Mouse (Mus musculus) small intestine, adult 2 months (tissue): ENCODE results near the gene Zfr. TPM values are rescaled to one million over a fixed set of nuclear protein-coding genes. Genes with fewer than 3 reads are reported as not detected.

ENCODE experiments used
- H3K27ac ChIP-seq: fragments of 200-500 bp; 2 replicates; pipeline ENCODE4 v1.5.1; 2012; ENCODE audit warnings: low read depth, low read length, control low read depth, inconsistent platforms; ENCODE audit not compliant: insufficient read depth
- H3K27me3 ChIP-seq: fragments of 200-500 bp; 2 replicates; pipeline ENCODE4 v1.6.1; 2012; ENCODE audit warnings: mild to moderate bottlenecking, moderate library complexity, low read length, inconsistent platforms; ENCODE audit not compliant: control insufficient read depth, insufficient read depth
- H3K36me3 ChIP-seq: fragments of 200-500 bp; 2 replicates; pipeline ENCODE4 v1.6.1; 2012; ENCODE audit warnings: mild to moderate bottlenecking, low read length, control low read depth, inconsistent platforms; ENCODE audit not compliant: control insufficient read depth, insufficient read depth
- H3K4me1 ChIP-seq: fragments of 200-500 bp; 2 replicates; pipeline ENCODE4 v1.6.1; 2012; ENCODE audit warnings: low read length, inconsistent platforms, mixed read lengths; ENCODE audit not compliant: control insufficient read depth, insufficient read depth, insufficient read length
- H3K4me3 ChIP-seq: fragments of 200-500 bp; 2 replicates; pipeline ENCODE4 v1.5.1; 2012; ENCODE audit warnings: low read depth, mild to moderate bottlenecking, control low read depth, inconsistent platforms, low read length, moderate library complexity
- CTCF ChIP-seq: fragments of 200-500 bp; IDR thresholded peaks from 2 replicates; pipeline ENCODE4 v1.5.1; 2012; ENCODE audit warnings: low read depth, mild to moderate bottlenecking, control low read depth, inconsistent platforms, low read length, moderate library complexity, mixed read lengths; ENCODE audit not compliant: insufficient replicate concordance, insufficient read length; ENCODE audit errors: extremely low read depth
- POLR2A ChIP-seq: fragments of 200-500 bp; IDR thresholded peaks from 2 replicates; pipeline ENCODE4 v1.6.1; 2012; ENCODE audit warnings: low read depth, mild to moderate bottlenecking, control low read depth, inconsistent platforms, low read length, moderate library complexity
- WGBS: fragments of 180-500 bp; shearing (Covaris S2); methylation state at CpG from one replicate; pipeline ENCODE4 v1.1.7; 2018; 5-methylcytosine and 5-hydroxymethylcytosine counted together
- polyA plus RNA-seq: library from polyadenylated mRNA; depleted of rRNA; stranded (reverse); fragments of >200 nt; gene quantifications from 2 replicates; pipeline ENCODE4 v1.2.3, GENCODE M21; 2012

The Zfr gene
- polyA plus RNA-seq, 1 experiment, result 145 TPM

DNA sequence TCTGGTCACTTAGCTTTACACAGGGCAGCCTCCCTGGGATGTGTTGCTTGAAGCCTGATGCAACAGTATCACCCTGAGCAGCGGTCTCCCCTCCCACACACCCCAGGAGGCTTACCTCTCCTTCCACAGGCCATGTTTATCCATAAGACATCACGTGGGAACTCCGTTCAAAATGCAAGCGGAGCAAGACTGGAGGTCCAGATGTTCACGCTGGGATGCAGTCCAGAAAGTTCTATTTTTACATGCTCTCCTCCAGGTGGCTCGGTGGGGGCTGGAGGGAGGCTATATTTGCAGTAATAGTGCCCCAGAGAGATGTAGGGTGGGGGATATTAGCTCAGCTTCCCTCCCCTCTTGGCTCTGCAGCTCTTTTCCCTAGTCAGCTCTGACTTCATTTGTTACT lies 33.5 kb upstream of the Zfr start:
- no peak for TF ChIP-seq CTCF
- no peak for TF ChIP-seq POLR2A
- WGBS, result 68% methylated on average over 6 of the region's 6 CpGs

DNA sequence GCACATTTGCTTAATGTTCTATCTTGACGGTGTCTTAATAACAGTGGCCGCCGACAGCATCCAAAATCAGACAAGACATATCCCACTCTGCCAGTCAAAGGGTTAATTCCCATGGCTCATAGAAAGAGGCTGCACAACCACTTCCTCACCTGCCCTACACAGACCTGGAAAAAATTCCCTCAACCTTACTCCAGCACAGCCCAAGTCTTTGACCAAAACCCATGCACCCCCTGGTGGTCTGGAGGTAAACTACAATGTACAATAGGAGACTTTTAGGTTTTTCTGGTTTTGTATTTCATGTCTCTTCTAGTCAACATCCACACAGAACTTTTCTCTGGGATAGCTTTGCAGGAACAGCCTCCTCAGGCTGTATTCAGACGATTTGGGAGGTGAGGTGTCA lies 32.8 kb upstream of the Zfr start:
- H3K27ac ChIP-seq, result no peak overlapping the region
- no peak for TF ChIP-seq POLR2A
- peak; percentile 63; the same call in 1 of the 2 replicates for TF ChIP-seq CTCF

More for the DNA sequence above, 33.5 kb upstream of the Zfr start:
- Histone ChIP-seq H3K36me3 (no peaks in the 10 kb centered on the region), H3K27me3 (no peaks in the 10 kb centered on the region), H3K4me3 (no peak overlapping the region), H3K27ac (no peak overlapping the region), H3K4me1 (no peaks in the 10 kb centered on the region)

DNA sequence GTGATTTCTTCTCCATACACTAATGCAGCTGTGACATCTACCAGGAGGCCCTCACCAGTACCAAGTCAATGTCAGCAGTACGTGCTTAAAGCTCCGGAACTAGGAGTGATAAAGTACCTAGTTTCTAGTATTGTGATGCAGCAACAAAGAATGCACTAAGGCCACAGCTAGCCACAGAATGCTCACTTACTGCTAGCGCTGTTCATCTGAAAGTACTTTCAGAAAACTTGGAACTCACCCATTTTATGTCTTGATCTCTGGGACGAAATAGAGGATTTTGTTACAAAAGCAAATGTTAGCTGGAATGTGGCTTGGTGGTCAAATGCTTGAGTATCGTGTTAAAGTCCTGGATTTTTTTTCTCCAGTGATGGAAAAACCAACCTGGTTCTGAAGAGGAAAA lies 30.0 kb upstream of the Zfr start:
- TF ChIP-seq POLR2A, result no peak
- no peak for TF ChIP-seq CTCF
- H3K36me3 ChIP-seq, result no peaks in the 10 kb centered on the region
- no peak overlapping the region for H3K27ac ChIP-seq
- no peak overlapping the region for H3K4me3 ChIP-seq
- WGBS, result 79% methylated on average over 5 of the region's 5 CpGs
- H3K4me1 ChIP-seq, result no peaks in the 10 kb centered on the region
- no peaks in the 10 kb centered on the region for H3K27me3 ChIP-seq

More for the DNA sequence above, 32.8 kb upstream of the Zfr start:
- Histone ChIP-seq H3K36me3 (no peaks in the 10 kb centered on the region), H3K4me3 (no peak overlapping the region), H3K27me3 (no peaks in the 10 kb centered on the region), H3K4me1 (no peaks in the 10 kb centered on the region)
- 68% methylated on average over 4 of the region's 4 CpGs for WGBS

DNA sequence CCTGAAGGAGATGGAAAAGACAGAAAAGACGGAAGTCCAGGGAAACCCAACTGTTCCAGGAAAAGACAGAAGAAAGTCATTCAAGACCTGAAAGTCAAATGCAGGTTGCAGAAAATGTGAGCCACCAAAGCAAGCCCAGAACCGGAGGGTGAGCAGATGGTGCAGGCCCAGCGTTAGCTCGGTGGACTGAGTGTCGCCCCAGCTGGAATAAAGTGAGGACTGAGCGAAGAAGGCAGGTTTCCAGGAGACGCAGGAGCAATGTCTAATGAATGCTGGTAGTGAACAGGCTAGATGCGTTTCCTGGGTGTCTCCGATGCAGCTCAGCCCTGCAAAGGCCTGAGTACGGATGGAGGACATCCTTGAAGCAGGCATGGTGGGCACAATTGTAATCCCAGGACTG lies 29.5 kb upstream of the Zfr start:
- no peaks in the 10 kb centered on the region for H3K36me3 ChIP-seq
- H3K4me3 ChIP-seq, result no peak overlapping the region
- WGBS, result 88% methylated on average over 10 of the region's 10 CpGs
- no peak overlapping the region for H3K27ac ChIP-seq
- no peak for TF ChIP-seq POLR2A
- no peak for TF ChIP-seq CTCF
- no peaks in the 10 kb centered on the region for H3K27me3 ChIP-seq
- H3K4me1 ChIP-seq, result no peaks in the 10 kb centered on the region

DNA sequence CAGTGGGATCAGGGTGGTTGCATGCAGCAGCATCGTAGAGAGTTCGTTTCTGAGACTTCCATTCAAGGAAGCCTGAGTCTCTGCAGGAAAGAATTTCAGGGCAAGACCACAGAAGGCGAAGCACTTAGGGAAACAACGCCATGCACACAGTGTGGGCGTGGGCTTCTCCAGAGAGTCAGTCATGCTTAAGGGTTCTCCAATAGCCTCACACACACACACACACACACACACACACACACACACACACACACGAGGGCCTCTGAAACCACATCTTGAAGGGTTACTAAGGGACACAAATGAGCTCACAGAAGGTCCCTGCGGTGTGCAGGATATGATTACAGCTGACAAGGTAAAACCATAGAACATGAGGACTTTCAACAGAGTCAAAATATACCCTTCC lies 27.5 kb upstream of the Zfr start:
- TF ChIP-seq POLR2A (no peak), CTCF (no peak)
- Histone ChIP-seq H3K4me1 (no peaks in the 10 kb centered on the region), H3K4me3 (no peak overlapping the region), H3K27ac (no peak overlapping the region), H3K27me3 (no peaks in the 10 kb centered on the region), H3K36me3 (no peaks in the 10 kb centered on the region)
- WGBS, result 63% methylated on average over 7 of the region's 7 CpGs

DNA sequence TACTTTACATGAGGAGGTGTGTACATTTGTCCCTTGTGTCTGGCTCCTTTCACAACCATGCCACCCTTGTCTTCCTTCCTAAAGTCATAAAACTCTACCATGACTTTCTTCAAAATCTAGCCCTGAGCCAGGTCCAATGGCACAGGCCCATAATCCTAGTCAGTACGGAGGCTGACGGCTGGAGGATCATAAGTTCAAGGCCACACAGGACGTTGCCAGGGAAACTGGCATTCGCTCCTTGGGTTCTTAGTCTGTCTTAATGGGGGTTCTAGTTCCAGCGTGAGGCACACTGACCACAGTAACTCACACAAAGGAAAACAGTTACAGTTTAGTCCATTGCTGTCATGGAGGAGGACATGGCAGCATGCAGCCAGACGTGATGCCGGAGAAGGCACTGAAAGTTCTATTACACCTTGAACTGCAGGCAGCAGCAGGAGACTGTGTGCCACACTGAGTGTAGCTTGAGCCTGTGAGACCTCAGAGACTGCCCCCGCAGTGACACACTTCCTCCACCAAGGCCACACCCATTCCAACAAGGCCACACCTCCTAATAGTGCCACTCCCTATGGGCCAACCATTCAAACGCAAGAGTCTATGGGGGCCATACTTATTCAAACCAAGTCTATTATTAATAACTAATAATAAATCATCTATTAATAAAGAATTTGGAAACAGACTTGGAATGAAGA lies 26.5 kb upstream of the Zfr start:
- Histone ChIP-seq H3K4me3 (no peak overlapping the region), H3K36me3 (no peaks in the 10 kb centered on the region), H3K4me1 (no peaks in the 10 kb centered on the region), H3K27me3 (no peaks in the 10 kb centered on the region), H3K27ac (no peak overlapping the region)
- TF ChIP-seq POLR2A (no peak), CTCF (no peak)
- WGBS, result 82% methylated on average over 9 of the region's 9 CpGs

DNA sequence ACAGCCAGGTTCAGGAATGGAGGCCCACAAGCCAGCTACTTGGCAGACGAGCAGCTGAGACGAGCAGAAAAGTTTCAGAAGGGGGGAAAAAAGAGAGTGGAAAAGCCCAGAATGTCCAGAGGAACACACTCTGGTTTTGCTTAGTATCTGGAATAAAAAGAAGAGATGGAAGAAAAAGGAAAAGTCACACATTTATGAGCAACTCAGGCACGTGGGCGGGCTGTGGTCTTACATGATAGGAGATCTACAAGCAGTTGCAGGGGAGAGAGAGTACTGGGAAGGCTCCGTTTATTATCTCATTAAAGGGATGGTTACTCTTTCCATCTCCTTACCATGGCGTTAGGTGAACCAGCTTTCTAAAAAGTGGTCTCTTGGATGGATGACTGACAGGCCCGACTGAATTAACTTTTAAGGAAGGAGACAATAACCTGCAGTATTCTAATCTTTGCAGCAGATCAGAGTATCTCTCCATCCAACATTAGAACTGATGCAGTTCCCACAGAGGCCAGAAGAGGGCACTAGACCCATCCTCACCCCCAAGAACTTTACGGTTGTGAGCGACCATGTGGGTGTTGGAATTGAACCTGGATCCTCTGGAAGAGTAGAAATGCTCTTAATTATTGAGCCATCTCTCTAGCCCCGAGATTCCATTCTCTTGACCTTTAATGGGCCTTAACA lies 25.7 kb upstream of the Zfr start:
- H3K4me3 ChIP-seq, result no peak overlapping the region
- TF ChIP-seq POLR2A (no peak), CTCF (peak; percentile 68; the same call in 1 of the 2 replicates)
- H3K27ac ChIP-seq, result no peak overlapping the region
- no peaks in the 10 kb centered on the region for H3K4me1 ChIP-seq
- no peaks in the 10 kb centered on the region for H3K36me3 ChIP-seq
- no peaks in the 10 kb centered on the region for H3K27me3 ChIP-seq
- 52% methylated on average over 10 of the region's 10 CpGs for WGBS
